Mouse (Mus musculus) lung, adult 2 months (tissue): ENCODE measurements around the gene 4930568D16Rik.

ENCODE experiments used
- CTCF ChIP-seq: fragments of 200-500 bp; IDR thresholded peaks from 2 replicates; pipeline ENCODE4 v1.5.1; 2011; ENCODE audit warnings: mild to moderate bottlenecking, low read length, control low read depth; ENCODE audit not compliant: insufficient read depth
- POLR2A ChIP-seq: fragments of 200-500 bp; IDR thresholded peaks from 2 replicates; pipeline ENCODE4 v1.6.1; 2011; ENCODE audit warnings: low read depth, mild to moderate bottlenecking, control low read depth, low read length, borderline replicate concordance; ENCODE audit errors: extremely low read depth

GRCm38 (mm10) chr2:35379306-35379705, 11.8 kb upstream of the 4930568D16Rik start:
- TF ChIP-seq CTCF (no peak), POLR2A (no peak)
